Mouse (Mus musculus): ENCODE measurements at regions not wholly inside any gene's neighbourhood (a gene's known extent, or its start where the extent isn't known, plus 50 kb on each side); places are given as distances from the start of the nearest gene placed in this dataset.

- DNase-seq (ENCODE audit: low read depth, low spot score): no peak
Measured at GRCm38 (mm10) chr5:61155390-61156225, 653.0 kb upstream of the G6pd2 start.

DNA sequence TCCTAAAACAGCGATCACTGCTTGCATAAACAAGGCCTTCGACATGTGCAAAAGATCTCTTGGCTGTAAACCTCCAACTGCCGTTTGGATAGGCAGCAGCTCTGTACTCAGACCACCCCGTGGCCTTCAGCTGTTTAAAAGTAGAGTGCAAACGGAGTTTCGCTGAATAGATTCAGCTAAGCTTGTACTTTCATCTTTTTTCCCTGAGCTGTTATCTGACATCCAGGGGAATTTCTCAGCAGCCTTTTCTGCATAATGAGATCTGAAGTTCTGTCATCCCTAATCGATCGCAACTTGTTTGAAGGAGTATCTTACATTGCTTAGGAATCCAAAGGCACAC, 652.4 kb upstream of the G6pd2 start:
- peak; percentile 15 for DNase-seq (ENCODE audit: low read depth, low spot score)

Measured in skeletal muscle tissue, adult 2 months (tissue).